Mouse (Mus musculus) lung, adult 2 months (tissue): ENCODE results near the gene Cd276.

Experiments used
- CTCF ChIP-seq: fragments of 200-500 bp; IDR thresholded peaks from 2 replicates; pipeline ENCODE4 v1.5.1; 2011; ENCODE audit warnings: mild to moderate bottlenecking, low read length, control low read depth; ENCODE audit not compliant: insufficient read depth
- POLR2A ChIP-seq: fragments of 200-500 bp; IDR thresholded peaks from 2 replicates; pipeline ENCODE4 v1.6.1; 2011; ENCODE audit warnings: low read depth, mild to moderate bottlenecking, control low read depth, low read length, borderline replicate concordance; ENCODE audit errors: extremely low read depth

DNA sequence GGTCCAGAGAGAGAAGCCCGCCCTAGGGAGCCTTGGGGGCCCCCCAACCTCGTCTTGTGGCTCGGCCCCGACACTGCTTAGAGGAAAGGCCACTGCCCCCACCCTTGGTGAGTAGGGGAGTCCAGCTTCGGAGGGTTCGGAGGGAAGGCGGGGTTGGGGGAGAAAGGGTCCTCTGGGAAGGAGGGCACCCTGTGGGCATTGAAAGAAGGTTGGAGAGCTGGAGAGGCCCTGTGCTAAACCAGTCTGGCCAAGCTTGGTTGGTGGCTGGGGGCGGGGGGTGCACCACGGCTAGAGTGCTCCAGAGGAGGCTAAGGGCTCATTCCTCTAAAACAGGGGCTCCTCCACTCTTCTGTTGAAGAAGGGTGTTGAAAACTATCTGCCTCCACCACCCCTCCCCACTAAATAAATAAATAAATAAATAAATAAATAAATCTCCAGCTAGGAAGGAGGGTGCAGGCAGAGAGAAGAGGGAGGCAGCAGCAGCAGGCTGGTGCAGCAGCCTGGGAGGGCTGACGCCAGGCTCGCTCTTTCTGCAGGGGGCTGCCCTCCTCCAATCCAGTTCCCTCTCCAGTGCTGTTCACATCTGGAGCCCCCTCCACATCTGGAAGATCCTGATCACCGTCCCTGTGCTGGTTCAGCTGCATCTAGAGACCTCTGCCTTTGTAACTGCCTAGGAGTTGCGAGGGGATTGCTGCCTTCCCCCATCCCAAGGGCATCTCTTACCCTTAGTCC lies 65.9 kb downstream of the Cd276 start:
- TF ChIP-seq CTCF (no peak), POLR2A (no peak)
